ENCODE assay signal across 7 mouse cellular contexts in genomic region chr3:95658868-95659712, GRCm38 (mm10). TPM values are rescaled to one million over a fixed set of nuclear protein-coding genes. Genes with fewer than 3 reads are reported as not detected.
A peak's percentile ranks its signal among the peaks of the same experiment; 100 is the strongest.
DNase-seq lines count a peak whose midpoint lies in the region; ATAC-seq and TF ChIP-seq lines count a peak whose summit lies in the region.

No protein-coding gene starts in this region.

- no peaks in the 10 kb centered on the region for H3K27me3 ChIP-seq in limb, embryonic 10.5 days (ENCODE audit: low read depth, poor library complexity, severe bottlenecking)
- H3K27me3 ChIP-seq in midbrain, embryonic 11.5 days (ENCODE audit: control insufficient read depth, insufficient read depth, low read length) = no peaks in the 10 kb centered on the region
- no peaks in the 10 kb centered on the region for H3K27me3 ChIP-seq in spleen, adult 2 months (ENCODE audit: control insufficient read depth, insufficient read depth, low read length)

- ATAC-seq in inflammation-experienced regulatory T-cells, adult 6 months = peak; percentile 53
- peak; percentile 79 for ATAC-seq in midbrain, embryonic 11.5 days (ENCODE audit: low FRiP score)

- peak overlapping the region; percentile 98 for H3K27ac ChIP-seq in limb, embryonic 10.5 days
- H3K27ac ChIP-seq in midbrain, embryonic 11.5 days (ENCODE audit: low read depth, low read length) = peak overlapping the region; percentile 96
- H3K27ac ChIP-seq in spleen, adult 2 months (ENCODE audit: insufficient read depth, low read length) = peak overlapping the region; percentile 99

- TF ChIP-seq CTCF in spleen, adult 2 months (IDR thresholded peaks at IDR 0.05; ENCODE audit: extremely low read depth, insufficient read depth, insufficient read length, insufficient replicate concordance) = no peak

- intact Hi-C loops in gastrocnemius, postnatal 14 days (cut with DNase I; ENCODE audit: low total_unique reads) = no loop called here

- H3K4me1 ChIP-seq in limb, embryonic 10.5 days = peaks cover 30% of the 10 kb centered on the region
- peaks cover 23% of the 10 kb centered on the region for H3K4me1 ChIP-seq in midbrain, embryonic 11.5 days (ENCODE audit: control insufficient read depth, insufficient read depth, low read length)
- peaks cover 9% of the 10 kb centered on the region for H3K4me1 ChIP-seq in spleen, adult 2 months (ENCODE audit: control insufficient read depth, insufficient read depth, insufficient read length)

- H3K4me2 ChIP-seq in midbrain, embryonic 11.5 days = peak overlapping the region; percentile 78

- peak overlapping the region; percentile 99 for H3K9ac ChIP-seq in midbrain, embryonic 11.5 days (ENCODE audit: low read length)

- peak; percentile 49 for TF ChIP-seq POLR2A in spleen, adult 2 months (IDR thresholded peaks at IDR 0.05; ENCODE audit: low read depth, low read length)

- peak; percentile 84 to 93 for DNase-seq in adrenal gland, adult (ENCODE audit: inconsistent age in 2 of 2, low spot score in 1 of 2)
- peak; percentile 89 for DNase-seq in embryo, embryonic 10 days (ENCODE audit: low spot score)
- DNase-seq in gastrocnemius, postnatal 14 days = peak; percentile 78
- peak; percentile 86 for DNase-seq in limb, embryonic 10.5 days (ENCODE audit: low spot score)
- peak; percentile 96 for DNase-seq in midbrain, embryonic 11.5 days (ENCODE audit: low spot score, missing footprints)
- peak; percentile 57 to 75 for DNase-seq in spleen, adult 2 months (ENCODE audit: low read depth in 1 of 2, low spot score in 2 of 2)

- H3K4me3 ChIP-seq in limb, embryonic 10.5 days = peak overlapping the region; percentile 90
- H3K4me3 ChIP-seq in midbrain, embryonic 11.5 days (ENCODE audit: low read depth, low read length) = peak overlapping the region; percentile 98
- H3K4me3 ChIP-seq in spleen, adult 2 months (ENCODE audit: extremely low read depth, insufficient read depth, insufficient read length) = peak overlapping the region; percentile 90

- WGBS in limb, embryonic 10.5 days = 2% methylated on average over 107 of the region's 113 CpGs
- under 1% methylated on average over 102 of the region's 113 CpGs for WGBS in midbrain, embryonic 11.5 days
- WGBS in spleen, adult 2 months = under 1% methylated on average over 109 of the region's 113 CpGs

- peaks cover 41% of the 10 kb centered on the region for H3K36me3 ChIP-seq in limb, embryonic 10.5 days
- H3K36me3 ChIP-seq in midbrain, embryonic 11.5 days (ENCODE audit: control insufficient read depth, insufficient read depth, low read length) = peaks cover 4% of the 10 kb centered on the region; the same call in 1 of the 2 replicates
- H3K36me3 ChIP-seq in spleen, adult 2 months (ENCODE audit: control insufficient read depth, insufficient read depth, low read length) = peaks cover 32% of the 10 kb centered on the region

- H3K9me3 ChIP-seq in limb, embryonic 10.5 days (replicated peaks) = no peaks in the 10 kb centered on the region
- no peaks in the 10 kb centered on the region for H3K9me3 ChIP-seq in midbrain, embryonic 11.5 days (ENCODE audit: control insufficient read depth, low read length)

RNA-seq across cellular contexts. Expression of gene Mcl1, which starts 0.5 kb away (rescaled TPM):
- 100 to 1,000 TPM in 1 of 2 experiments, 10 to 100 TPM in 1; 98.8 to 124 TPM for total RNA-seq in gastrocnemius, postnatal 14 days (2021)
- polyA plus RNA-seq in inflammation-experienced regulatory T-cells, adult 6 months (2017; shearing (Covaris generic)) = 10 to 100 TPM; 50.5 to 86.1 (median 61.6) TPM
- polyA plus RNA-seq in limb, embryonic 10.5 days (2016; fragmentation: Nextera tagmentation; extraction: Ambion mirVana) = 49.7 and 52.1 TPM in 2 replicates
- polyA plus RNA-seq in midbrain, embryonic 11.5 days (2014; fragmentation: Nextera tagmentation; extraction: Ambion mirVana) = 74.1 and 79.9 TPM in 2 replicates
- polyA plus RNA-seq in spleen, adult 2 months (2012; rRNA removed) = 169 and 276 TPM in 2 replicates

RNA-seq across cellular contexts. Expression of gene Adamtsl4, which starts 28.6 kb away (rescaled TPM):
- 10 to 100 TPM; 27.1 to 50.8 TPM for total RNA-seq in gastrocnemius, postnatal 14 days (2021)
- polyA plus RNA-seq in inflammation-experienced regulatory T-cells, adult 6 months (2017; shearing (Covaris generic)) = 1 to 10 TPM; 2.0 to 4.6 (median 2.2) TPM
- 0.63 and 0.77 TPM in 2 replicates for polyA plus RNA-seq in limb, embryonic 10.5 days (2016; fragmentation: Nextera tagmentation; extraction: Ambion mirVana)
- 0.28 and 0.52 TPM in 2 replicates for polyA plus RNA-seq in midbrain, embryonic 11.5 days (2014; fragmentation: Nextera tagmentation; extraction: Ambion mirVana)
- polyA plus RNA-seq in spleen, adult 2 months (2012; rRNA removed) = 7.9 and 8.1 TPM in 2 replicates

RNA-seq across cellular contexts. Expression of gene Ensa, which starts 34.3 kb away (rescaled TPM):
- total RNA-seq in gastrocnemius, postnatal 14 days (2021) = 10 to 100 TPM; 78.4 to 79.8 TPM
- polyA plus RNA-seq in inflammation-experienced regulatory T-cells, adult 6 months (2017; shearing (Covaris generic)) = 10 to 100 TPM; 68.7 to 89.9 (median 76.3) TPM
- polyA plus RNA-seq in limb, embryonic 10.5 days (2016; fragmentation: Nextera tagmentation; extraction: Ambion mirVana) = 74.6 and 88.2 TPM in 2 replicates
- 88.1 and 93.2 TPM in 2 replicates for polyA plus RNA-seq in midbrain, embryonic 11.5 days (2014; fragmentation: Nextera tagmentation; extraction: Ambion mirVana)
- 8.3 and 10.4 TPM in 2 replicates for polyA plus RNA-seq in spleen, adult 2 months (2012; rRNA removed)

Comparison
In these comparisons a context has a peak if more than half of its experiments do, and no peak if none do; other contexts are left out.
1. Peak in every context shown above with its lines: DNase-seq, ATAC-seq, H3K4me3 ChIP-seq and H3K27ac ChIP-seq.